Mouse (Mus musculus) spleen, postnatal 4 days (tissue): ENCODE measurements around the gene Dscam.

Source experiments
- DNase-seq, 2 experiments: peaks; one replicate each; pipeline ENCODE4 v3.0.0; 2022; ENCODE audit warnings: low spot score in 2 of 2

The Dscam gene

GRCm38 (mm10) chr16:96723066-96723669 is 447.4 kb downstream of the Dscam start:
- DNase-seq, result no peak

- no peak for DNase-seq
These were observed 448.4 kb downstream of the Dscam start for GRCm38 (mm10) chr16:96722135-96722534.

- DNase-seq, result no peak
These were observed 449.3 kb downstream of the Dscam start for GRCm38 (mm10) chr16:96721241-96721640.

- DNase-seq, result no peak
These were observed 449.9 kb downstream of the Dscam start for GRCm38 (mm10) chr16:96720666-96721065.

- DNase-seq, result no peak
These were observed 452.3 kb downstream of the Dscam start for GRCm38 (mm10) chr16:96718221-96718620.

GRCm38 (mm10) chr16:96716633-96717032 is 453.9 kb downstream of the Dscam start:
- DNase-seq, result no peak

- no peak for DNase-seq
These were observed 458.6 kb downstream of the Dscam start for GRCm38 (mm10) chr16:96711935-96712334.

- no peak for DNase-seq
These were observed 470.0 kb downstream of the Dscam start for GRCm38 (mm10) chr16:96700551-96700950.

GRCm38 (mm10) chr16:96695882-96696281 is 474.7 kb downstream of the Dscam start:
- DNase-seq, result no peak

GRCm38 (mm10) chr16:96691576-96691975 is 479.0 kb downstream of the Dscam start:
- DNase-seq, result no peak

- DNase-seq, result no peak
These were observed 480.5 kb downstream of the Dscam start for GRCm38 (mm10) chr16:96690052-96690451.

- no peak for DNase-seq
These were observed 481.1 kb downstream of the Dscam start for GRCm38 (mm10) chr16:96689419-96689818.

GRCm38 (mm10) chr16:96685065-96685464 is 485.5 kb downstream of the Dscam start:
- DNase-seq, result no peak

GRCm38 (mm10) chr16:96684581-96684980 is 486.0 kb downstream of the Dscam start:
- DNase-seq, result no peak

- no peak for DNase-seq
These were observed 488.1 kb downstream of the Dscam start for GRCm38 (mm10) chr16:96682289-96682972.

- DNase-seq, result no peak
These were observed 490.6 kb downstream of the Dscam start for GRCm38 (mm10) chr16:96679981-96680380.

GRCm38 (mm10) chr16:96677471-96677870 is 493.1 kb downstream of the Dscam start:
- DNase-seq, result no peak

GRCm38 (mm10) chr16:96676663-96677062 is 493.9 kb downstream of the Dscam start:
- no peak for DNase-seq

GRCm38 (mm10) chr16:96673191-96673847 is 497.2 kb downstream of the Dscam start:
- no peak for DNase-seq

GRCm38 (mm10) chr16:96671603-96672374 is 498.8 kb downstream of the Dscam start:
- no peak for DNase-seq

- DNase-seq, result no peak
These were observed 500.8 kb downstream of the Dscam start for GRCm38 (mm10) chr16:96669706-96670105.

GRCm38 (mm10) chr16:96668478-96668877 is 502.1 kb downstream of the Dscam start:
- no peak for DNase-seq
